Mouse (Mus musculus): ENCODE data around the gene Rab3gap1.

The Rab3gap1 gene

GRCm38 (mm10) chr1:127980911-127981559 is 112.5 kb downstream of the Rab3gap1 start:
- WGBS = 75% methylated on average over 2 of the region's 2 CpGs

GRCm38 (mm10) chr1:127982268-127982667 is 113.7 kb downstream of the Rab3gap1 start:
- 89% methylated on average over 3 of the region's 3 CpGs for WGBS

- 92% methylated on average over 5 of the region's 5 CpGs for WGBS
Measured at GRCm38 (mm10) chr1:127983274-127983993, 114.9 kb downstream of the Rab3gap1 start.

DNA sequence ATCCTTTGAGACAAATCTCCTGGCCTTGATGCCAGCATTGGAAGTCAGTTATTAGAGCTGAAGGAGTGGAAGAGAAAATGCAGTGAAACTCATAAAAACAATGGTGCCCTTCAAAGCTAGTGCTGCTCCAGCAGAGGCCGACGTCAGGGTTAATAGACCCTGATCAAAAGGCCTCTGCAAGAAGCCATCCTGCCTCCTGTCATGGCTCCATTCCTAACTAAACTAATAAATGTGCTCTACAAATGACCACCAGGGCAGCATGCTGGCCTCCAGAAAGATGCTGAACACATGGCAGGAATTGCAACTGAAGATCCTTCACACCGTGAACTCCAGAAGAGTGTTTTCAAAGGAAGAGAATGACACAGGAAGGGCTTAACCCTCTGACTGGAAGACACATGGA is 116.8 kb downstream of the Rab3gap1 start:
- 69% methylated on average over 3 of the region's 3 CpGs for WGBS

- WGBS = 81% methylated on average over 3 of the region's 3 CpGs
Measured at GRCm38 (mm10) chr1:127988246-127988645, 119.7 kb downstream of the Rab3gap1 start.

DNA sequence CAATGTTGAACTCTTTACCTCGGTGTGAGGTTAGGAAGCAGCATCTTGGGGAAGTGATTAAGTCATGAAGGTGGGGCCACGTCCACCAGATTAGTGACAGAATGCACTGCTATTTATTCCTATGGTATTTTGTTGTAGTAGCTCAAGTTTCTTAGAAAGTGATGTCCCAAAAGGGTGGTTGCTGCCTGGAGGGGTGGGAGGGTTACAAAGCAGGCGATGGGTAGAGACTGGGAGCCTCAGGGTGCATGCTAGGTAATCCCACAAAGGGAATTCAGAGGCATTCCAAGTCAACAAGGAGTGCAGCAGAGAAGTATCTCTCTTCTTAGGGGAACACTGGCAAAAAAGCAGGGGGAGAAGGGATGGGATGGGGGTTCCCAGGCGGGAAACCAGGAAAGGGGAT is 120.8 kb downstream of the Rab3gap1 start:
- WGBS = 68% methylated on average over 4 of the region's 4 CpGs

DNA sequence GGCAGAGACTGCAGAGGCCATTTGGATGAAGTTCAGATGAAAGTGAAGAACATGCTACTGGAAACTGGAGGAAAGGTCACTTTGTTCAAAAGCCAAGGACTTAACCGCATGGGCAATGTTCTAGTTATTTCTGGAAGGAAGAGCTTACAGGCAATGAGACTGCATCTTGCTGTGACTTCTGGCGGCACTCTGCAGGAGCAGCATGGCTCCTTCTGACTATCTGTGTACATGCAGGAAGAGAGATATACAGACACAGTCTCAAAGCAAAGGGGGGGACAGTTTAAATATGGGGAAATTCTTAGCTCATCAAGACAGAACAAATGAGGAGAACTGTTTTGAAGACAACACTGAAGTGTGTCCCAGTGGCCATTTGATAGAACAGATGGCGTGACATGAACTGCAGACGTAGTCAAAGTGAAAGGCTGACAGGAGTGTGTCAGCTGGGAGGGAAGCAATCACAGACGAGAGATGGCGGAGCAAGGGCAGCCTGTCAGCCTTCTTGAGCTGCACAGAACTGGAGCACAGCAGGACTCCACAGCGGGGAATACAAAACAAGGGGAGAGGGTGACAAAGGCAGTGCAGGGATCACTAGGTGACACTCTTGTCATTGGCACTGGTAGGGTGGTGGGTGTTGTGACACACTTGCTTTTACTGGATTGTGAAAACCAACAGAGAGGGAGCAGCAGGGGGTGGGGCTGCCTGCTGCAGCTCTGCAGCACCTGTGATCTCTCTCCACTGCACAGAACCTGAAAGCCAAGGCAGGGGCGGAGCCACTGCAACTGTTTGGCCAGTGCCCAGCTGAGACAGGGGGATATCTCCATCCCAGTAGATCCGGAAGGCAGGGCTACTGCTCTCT is 121.5 kb downstream of the Rab3gap1 start:
- 39% methylated on average over 9 of the region's 9 CpGs for WGBS

Data from cerebral cortex, adult 2 months (tissue).